Mouse (Mus musculus): ENCODE results near the gene Ikzf1. TPM values are rescaled to one million over a fixed set of nuclear protein-coding genes. Genes with fewer than 3 reads are reported as not detected.
A peak's percentile ranks its signal among the peaks of the same experiment; 100 is the strongest.

Gene Ikzf1
- total RNA-seq, 2 experiments from 2014 or later, result 58.3 to 160 TPM

- no peak for ATAC-seq (replicated peaks; ENCODE audit: poor library complexity)
Observed at GRCm38 (mm10) chr11:11758883-11759282, 74.1 kb downstream of the Ikzf1 start.

GRCm38 (mm10) chr11:11763211-11763666, 78.4 kb downstream of the Ikzf1 start:
- peak; percentile 85 for ATAC-seq (replicated peaks; ENCODE audit: poor library complexity)

GRCm38 (mm10) chr11:11765414-11765813, 80.6 kb downstream of the Ikzf1 start:
- ATAC-seq (replicated peaks; ENCODE audit: poor library complexity), result no peak

- peak; percentile 61 for ATAC-seq (replicated peaks; ENCODE audit: poor library complexity)
Observed at GRCm38 (mm10) chr11:11766105-11766504, 81.3 kb downstream of the Ikzf1 start.

GRCm38 (mm10) chr11:11766736-11767135, 81.9 kb downstream of the Ikzf1 start:
- ATAC-seq (replicated peaks; ENCODE audit: poor library complexity), result no peak

GRCm38 (mm10) chr11:11768057-11768456, 83.3 kb downstream of the Ikzf1 start:
- no peak for ATAC-seq (replicated peaks; ENCODE audit: poor library complexity)

GRCm38 (mm10) chr11:11769281-11769680, 84.5 kb downstream of the Ikzf1 start:
- no peak for ATAC-seq (replicated peaks; ENCODE audit: poor library complexity)

- no peak for ATAC-seq (replicated peaks; ENCODE audit: poor library complexity)
Observed at GRCm38 (mm10) chr11:11770691-11771090, 85.9 kb downstream of the Ikzf1 start.

- no peak for ATAC-seq (replicated peaks; ENCODE audit: poor library complexity)
Observed at GRCm38 (mm10) chr11:11772196-11772595, 87.4 kb downstream of the Ikzf1 start.

GRCm38 (mm10) chr11:11774384-11774783, 89.6 kb downstream of the Ikzf1 start:
- no peak for ATAC-seq (replicated peaks; ENCODE audit: poor library complexity)

GRCm38 (mm10) chr11:11774893-11775292, 90.1 kb downstream of the Ikzf1 start:
- ATAC-seq (replicated peaks; ENCODE audit: poor library complexity), result no peak

GRCm38 (mm10) chr11:11776071-11776821, 91.4 kb downstream of the Ikzf1 start:
- no peak for ATAC-seq (replicated peaks; ENCODE audit: poor library complexity)

GRCm38 (mm10) chr11:11776822-11777174, 92.0 kb downstream of the Ikzf1 start:
- peak; percentile 47 for ATAC-seq (replicated peaks; ENCODE audit: poor library complexity)

- ATAC-seq (replicated peaks; ENCODE audit: poor library complexity), result peak; percentile 12; the same call in 1 of the 2 replicates
Observed at GRCm38 (mm10) chr11:11777246-11777645, 92.4 kb downstream of the Ikzf1 start.

GRCm38 (mm10) chr11:11777796-11778195, 93.0 kb downstream of the Ikzf1 start:
- no peak for ATAC-seq (replicated peaks; ENCODE audit: poor library complexity)

- ATAC-seq (replicated peaks; ENCODE audit: poor library complexity), result no peak
Observed at GRCm38 (mm10) chr11:11778345-11778744, 93.5 kb downstream of the Ikzf1 start.

- peak; percentile 76 for ATAC-seq (replicated peaks; ENCODE audit: poor library complexity)
Observed at GRCm38 (mm10) chr11:11781728-11782127, 96.9 kb downstream of the Ikzf1 start.

- peak; percentile 47 for ATAC-seq (replicated peaks; ENCODE audit: poor library complexity)
Observed at GRCm38 (mm10) chr11:11785457-11785856, 100.7 kb downstream of the Ikzf1 start.

GRCm38 (mm10) chr11:11788521-11788974, 103.7 kb downstream of the Ikzf1 start:
- peak; percentile 87 for ATAC-seq (replicated peaks; ENCODE audit: poor library complexity)

- no peak for ATAC-seq (replicated peaks; ENCODE audit: poor library complexity)
Observed at GRCm38 (mm10) chr11:11794626-11795025, 109.8 kb downstream of the Ikzf1 start.

GRCm38 (mm10) chr11:11798690-11799089, 113.9 kb downstream of the Ikzf1 start:
- ATAC-seq (replicated peaks; ENCODE audit: poor library complexity), result no peak

- no peak for ATAC-seq (replicated peaks; ENCODE audit: poor library complexity)
Observed at GRCm38 (mm10) chr11:11800304-11800703, 115.5 kb downstream of the Ikzf1 start.

- ATAC-seq (replicated peaks; ENCODE audit: poor library complexity), result peak; percentile 69
Observed at GRCm38 (mm10) chr11:11801067-11801466, 116.3 kb downstream of the Ikzf1 start.

Measured in megakaryocyte progenitor cell, adult 5-6 weeks (primary cell).